Mouse (Mus musculus): ENCODE data around the gene Gtf3a. TPM values are rescaled to one million over a fixed set of nuclear protein-coding genes. Genes with fewer than 3 reads are reported as not detected.
A peak's percentile ranks its signal among the peaks of the same experiment; 100 is the strongest.

Gtf3a gene
- polyA plus RNA-seq, 1 experiment from 2014 or later, result 110 TPM

DNA sequence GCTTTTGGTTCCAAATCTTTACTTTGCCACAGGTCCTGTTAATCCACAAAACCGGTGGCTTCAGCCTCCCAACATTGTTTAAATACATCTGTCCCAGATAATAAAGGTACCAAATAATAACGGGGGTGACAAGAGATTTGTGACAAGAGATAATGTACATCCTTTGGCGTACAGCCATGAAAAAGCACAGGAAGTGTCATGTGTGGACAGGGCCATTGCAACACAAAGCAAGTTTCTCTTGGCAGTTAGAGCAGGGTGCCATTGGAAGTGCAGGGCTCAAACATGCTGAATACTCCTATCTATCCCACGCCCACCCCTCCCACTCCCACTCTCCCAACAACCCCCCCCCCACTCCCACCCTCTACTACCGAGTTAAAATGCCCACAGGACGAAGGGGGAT lies 46.5 kb downstream of the Gtf3a start:
- no peaks in the 10 kb centered on the region for H3K27me3 ChIP-seq
- no peaks in the 10 kb centered on the region for H3K36me3 ChIP-seq
- H3K27ac ChIP-seq (replicated peaks), result peak overlapping the region; percentile 74; the same call in 1 of the 2 replicates
- no peak overlapping the region for H3K9ac ChIP-seq
- no peak for ATAC-seq (ENCODE audit: low read depth)
- H3K4me3 ChIP-seq, result no peak overlapping the region
- H3K4me2 ChIP-seq, result no peak overlapping the region
- H3K4me1 ChIP-seq (replicated peaks), result peaks cover 9% of the 10 kb centered on the region; the same call in 1 of the 2 replicates
- H3K9me3 ChIP-seq, result no peaks in the 10 kb centered on the region
- WGBS, result 66% methylated on average over 6 of the region's 6 CpGs

DNA sequence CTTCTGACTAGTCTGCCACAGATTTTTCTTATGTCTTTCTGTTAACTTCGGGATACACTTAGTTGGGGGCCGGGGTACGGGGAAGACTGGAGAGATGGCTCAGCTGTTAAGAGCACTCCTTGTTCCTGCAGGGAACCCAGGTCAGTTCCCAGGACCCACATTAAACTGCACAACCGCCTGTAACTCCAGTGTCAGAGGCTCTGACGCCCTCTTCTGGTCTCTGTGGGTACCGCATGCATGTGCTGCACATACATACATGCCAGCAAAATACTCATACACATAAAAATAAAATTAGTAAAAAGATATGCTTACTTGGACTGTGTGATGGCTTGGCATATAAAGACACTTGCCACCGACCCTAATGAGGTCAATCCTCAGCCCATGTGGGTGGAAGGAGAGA lies 48.4 kb downstream of the Gtf3a start:
- Histone ChIP-seq H3K36me3 (no peaks in the 10 kb centered on the region), H3K4me3 (no peak overlapping the region), H3K4me2 (no peak overlapping the region), H3K27ac (replicated peaks) (peak overlapping the region; percentile 54; the same call in 1 of the 2 replicates), H3K4me1 (replicated peaks) (peaks cover 9% of the 10 kb centered on the region; the same call in 1 of the 2 replicates), H3K9ac (no peak overlapping the region), H3K9me3 (no peaks in the 10 kb centered on the region), H3K27me3 (no peaks in the 10 kb centered on the region)
- 84% methylated on average over 7 of the region's 7 CpGs for WGBS
- no peak for ATAC-seq (ENCODE audit: low read depth)

DNA sequence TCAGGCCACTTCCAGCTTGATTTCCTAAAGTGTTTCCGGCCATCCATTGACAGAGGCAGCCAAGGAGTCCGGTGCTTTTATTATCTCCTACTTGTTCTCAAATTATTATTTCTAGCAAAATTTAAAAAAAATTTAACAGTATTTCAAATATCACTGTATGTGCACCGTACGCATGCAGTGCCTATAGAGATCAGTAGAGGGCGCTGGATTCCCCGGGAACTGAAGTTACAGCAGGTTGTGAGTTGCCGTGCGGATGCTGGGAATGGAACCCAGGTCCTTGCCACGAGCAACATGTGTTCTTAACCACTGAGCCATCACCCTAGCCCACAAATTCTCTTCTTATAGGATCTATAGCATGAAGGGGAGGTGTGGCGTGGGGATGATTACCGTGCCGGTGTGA lies 50.3 kb downstream of the Gtf3a start:
- no peak overlapping the region for H3K9ac ChIP-seq
- no peak for ATAC-seq (ENCODE audit: low read depth)
- WGBS, result 91% methylated on average over 12 of the region's 12 CpGs
- no peak overlapping the region for H3K4me2 ChIP-seq
- H3K27ac ChIP-seq (replicated peaks), result no peak overlapping the region
- no peaks in the 10 kb centered on the region for H3K4me1 ChIP-seq (replicated peaks)
- H3K9me3 ChIP-seq, result no peaks in the 10 kb centered on the region
- no peaks in the 10 kb centered on the region for H3K36me3 ChIP-seq
- H3K27me3 ChIP-seq, result no peaks in the 10 kb centered on the region
- no peak overlapping the region for H3K4me3 ChIP-seq

DNA sequence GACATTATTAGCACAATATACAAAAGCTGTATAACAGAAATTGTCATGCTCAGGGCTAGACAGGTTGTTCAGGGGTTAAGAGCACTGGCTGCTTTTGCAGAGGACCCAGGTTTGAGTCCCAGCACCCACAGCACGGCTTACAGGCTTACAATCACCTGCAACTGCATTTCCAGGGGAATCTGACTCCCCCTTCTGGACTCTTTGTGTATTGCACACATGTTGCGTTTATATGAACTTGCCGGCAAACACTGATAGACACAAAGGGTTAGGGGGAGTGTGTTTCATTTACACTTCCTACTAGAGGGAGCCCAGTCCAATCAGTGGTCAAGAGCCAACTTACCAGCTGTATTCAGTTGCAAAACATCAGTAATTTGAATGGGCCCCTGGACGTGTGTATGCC lies 52.9 kb downstream of the Gtf3a start:
- WGBS, result 83% methylated on average over 4 of the region's 4 CpGs
- Histone ChIP-seq H3K4me2 (no peak overlapping the region), H3K9me3 (0 out of 2 replicates have a peak, but pooled peaks cover 4% of the 10 kb centered on the region), H3K9ac (no peak overlapping the region), H3K27ac (replicated peaks) (no peak overlapping the region), H3K36me3 (no peaks in the 10 kb centered on the region), H3K4me1 (replicated peaks) (no peaks in the 10 kb centered on the region), H3K4me3 (no peak overlapping the region), H3K27me3 (no peaks in the 10 kb centered on the region)
- no peak for ATAC-seq (ENCODE audit: low read depth)

DNA sequence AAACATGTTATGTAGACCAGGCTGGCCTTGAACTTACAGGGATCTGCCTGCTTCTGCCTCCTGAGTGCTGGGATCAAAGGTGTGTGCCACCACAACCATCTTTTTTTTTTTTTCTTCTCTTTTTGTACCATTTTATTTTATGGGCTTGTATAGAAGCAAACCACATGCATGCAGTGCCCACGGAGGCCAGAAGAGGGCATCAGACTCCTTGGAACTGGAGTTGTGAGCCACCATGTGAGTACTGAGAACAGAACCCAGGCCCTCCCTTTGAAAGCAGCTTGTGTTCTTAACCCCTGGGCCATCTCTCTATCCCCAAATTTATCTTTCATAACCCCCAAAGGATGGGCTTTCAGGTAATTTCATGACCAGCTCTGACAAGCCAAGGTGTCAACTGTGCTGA lies 54.8 kb downstream of the Gtf3a start:
- no peaks in the 10 kb centered on the region for H3K4me1 ChIP-seq (replicated peaks)
- H3K27me3 ChIP-seq, result no peaks in the 10 kb centered on the region
- H3K36me3 ChIP-seq, result no peaks in the 10 kb centered on the region
- 61% methylated on average over 1 of the region's 1 CpGs for WGBS
- ATAC-seq (ENCODE audit: low read depth), result no peak
- H3K9me3 ChIP-seq, result 0 out of 2 replicates have a peak, but pooled peaks cover 4% of the 10 kb centered on the region
- no peak overlapping the region for H3K4me3 ChIP-seq
- H3K9ac ChIP-seq, result no peak overlapping the region
- no peak overlapping the region for H3K27ac ChIP-seq (replicated peaks)
- H3K4me2 ChIP-seq, result no peak overlapping the region

Other genes with a start within 250 kb of the Gtf3a start
- gene Usp12, start 153.7 kb upstream of the Gtf3a start, polyA plus RNA-seq (2015; fragmentation: Nextera tagmentation; extraction: Ambion mirVana), result 22.3 and 22.5 TPM in 2 replicates
- gene Rpl21, start 115.8 kb upstream of the Gtf3a start, polyA plus RNA-seq (2015; fragmentation: Nextera tagmentation; extraction: Ambion mirVana), result 364 and 418 TPM in 2 replicates
- gene Rasl11a, start 103.6 kb upstream of the Gtf3a start, polyA plus RNA-seq (2015; fragmentation: Nextera tagmentation; extraction: Ambion mirVana), result 23.1 and 24.9 TPM in 2 replicates
- gene Mtif3, start 15.1 kb downstream of the Gtf3a start, polyA plus RNA-seq (2015; fragmentation: Nextera tagmentation; extraction: Ambion mirVana), result 28.9 and 31.7 TPM in 2 replicates
- gene Lnx2, start 127.9 kb downstream of the Gtf3a start, polyA plus RNA-seq (2015; fragmentation: Nextera tagmentation; extraction: Ambion mirVana), result 6.9 and 7.4 TPM in 2 replicates
- 94.7 and 109 TPM in 2 replicates for gene Polr1d, start 128.4 kb downstream of the Gtf3a start, polyA plus RNA-seq (2015; fragmentation: Nextera tagmentation; extraction: Ambion mirVana)
- 5.3 and 7.1 TPM in 2 replicates for gene Gsx1, start 240.0 kb downstream of the Gtf3a start, polyA plus RNA-seq (2015; fragmentation: Nextera tagmentation; extraction: Ambion mirVana)